Mouse (Mus musculus) cerebellum, adult 2 months (tissue): ENCODE data around the gene Hap1. TPM values are rescaled to one million over a fixed set of nuclear protein-coding genes. Genes with fewer than 3 reads are reported as not detected.
"Not testable (repeated sequence)": the region's sequence is repeated elsewhere in the genome, so short reads cannot be mapped to it uniquely, and the experiment has no call there.

Experiments used
- DNase-seq, 2 experiments: peaks; one replicate each; pipeline ENCODE4 v3.0.0; 2021
- H3K27ac ChIP-seq: fragments of 200-500 bp; 2 replicates; pipeline ENCODE4 v1.5.1; 2012; ENCODE audit warnings: low read length, control low read depth, inconsistent platforms; ENCODE audit not compliant: insufficient read depth
- H3K27me3 ChIP-seq: fragments of 200-500 bp; 2 replicates; pipeline ENCODE4 v1.6.1; 2012; ENCODE audit warnings: inconsistent platforms, mild to moderate bottlenecking, low read length, moderate library complexity; ENCODE audit not compliant: control insufficient read depth, insufficient read depth
- H3K4me1 ChIP-seq: fragments of 200-500 bp; 2 replicates; pipeline ENCODE4 v1.6.1; 2011; ENCODE audit warnings: low read length; ENCODE audit not compliant: control insufficient read depth, insufficient read depth
- H3K4me3 ChIP-seq: fragments of 200-500 bp; replicated peaks from 2 replicates; pipeline ENCODE3; 2011; ENCODE audit warnings: mild to moderate bottlenecking, low read depth, low read length, control low read depth; ENCODE audit not compliant: insufficient read depth
- CTCF ChIP-seq: fragments of 200-500 bp; IDR thresholded peaks from 2 replicates; pipeline ENCODE4 v1.5.1; 2011; ENCODE audit warnings: low read depth, mild to moderate bottlenecking, control low read depth, low read length, moderate library complexity, borderline replicate concordance; ENCODE audit not compliant: insufficient read depth
- POLR2A ChIP-seq: fragments of 200-500 bp; IDR thresholded peaks from 2 replicates; pipeline ENCODE4 v1.6.1; 2011; ENCODE audit warnings: low read length, control low read depth, borderline replicate concordance; ENCODE audit not compliant: insufficient read depth
- WGBS: fragments of 180-500 bp; shearing (Covaris S2); methylation state at CpG from one replicate; pipeline ENCODE4 v1.1.7; 2018; 5-methylcytosine and 5-hydroxymethylcytosine counted together
- polyA plus RNA-seq: library from polyadenylated mRNA; depleted of rRNA; stranded (reverse); fragments of >200 nt; gene quantifications from 2 replicates; pipeline ENCODE4 v1.2.3, GENCODE M21; 2012

Gene Hap1
- polyA plus RNA-seq, 1 experiment = 107 TPM

GRCm38 (mm10) chr11:100332766-100333515 is 23.0 kb downstream of the Hap1 start:
- TF ChIP-seq CTCF (no peak), POLR2A (no peak)
- Histone ChIP-seq H3K27ac (no peak overlapping the region), H3K4me3 (no peak overlapping the region), H3K4me1 (no peaks in the 10 kb centered on the region), H3K27me3 (no peaks in the 10 kb centered on the region)
- no peak for DNase-seq
- 50% methylated on average over 9 of the region's 9 CpGs for WGBS

DNA sequence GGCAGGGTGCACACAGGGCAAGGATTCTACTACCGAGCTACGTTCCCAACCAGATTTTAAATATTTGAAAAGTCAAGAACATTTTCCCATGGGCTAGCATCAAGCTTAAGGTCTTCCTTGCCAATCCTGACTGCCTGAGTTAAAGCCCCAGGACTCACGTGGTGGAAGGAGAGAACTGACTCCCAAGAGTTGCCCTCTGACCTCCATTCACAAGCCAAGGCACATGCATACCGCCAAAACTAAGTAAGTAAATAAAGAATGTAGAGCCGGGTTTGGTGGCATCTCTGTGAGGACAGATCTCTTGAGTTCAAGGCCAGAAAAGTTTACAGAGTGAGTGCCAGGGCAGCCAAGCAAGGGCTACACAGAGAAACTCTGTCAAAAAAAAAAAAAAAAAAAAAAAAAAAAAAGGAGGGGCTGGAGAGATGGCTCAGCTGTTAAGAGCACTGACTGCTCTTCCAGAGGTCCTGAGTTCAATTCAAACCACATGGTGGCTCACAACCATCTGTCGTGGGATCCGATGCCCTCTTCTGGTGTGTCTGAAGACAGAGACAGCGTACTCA is 25.0 kb downstream of the Hap1 start:
- WGBS = 62% methylated on average over 8 of the region's 8 CpGs
- not testable (repeated sequence) for H3K27ac ChIP-seq, H3K27me3 ChIP-seq, DNase-seq, H3K4me3 ChIP-seq, H3K4me1 ChIP-seq

- Histone ChIP-seq H3K4me3 (no peak overlapping the region), H3K27ac (no peak overlapping the region), H3K27me3 (no peaks in the 10 kb centered on the region; the same call in 1 of the 2 replicates), H3K4me1 (no peaks in the 10 kb centered on the region)
- TF ChIP-seq CTCF = no peak
- no peak for TF ChIP-seq POLR2A
- 50% methylated on average over 16 of the region's 16 CpGs for WGBS
- DNase-seq = no peak
Observed at GRCm38 (mm10) chr11:100330235-100330634, 25.7 kb downstream of the Hap1 start.

DNA sequence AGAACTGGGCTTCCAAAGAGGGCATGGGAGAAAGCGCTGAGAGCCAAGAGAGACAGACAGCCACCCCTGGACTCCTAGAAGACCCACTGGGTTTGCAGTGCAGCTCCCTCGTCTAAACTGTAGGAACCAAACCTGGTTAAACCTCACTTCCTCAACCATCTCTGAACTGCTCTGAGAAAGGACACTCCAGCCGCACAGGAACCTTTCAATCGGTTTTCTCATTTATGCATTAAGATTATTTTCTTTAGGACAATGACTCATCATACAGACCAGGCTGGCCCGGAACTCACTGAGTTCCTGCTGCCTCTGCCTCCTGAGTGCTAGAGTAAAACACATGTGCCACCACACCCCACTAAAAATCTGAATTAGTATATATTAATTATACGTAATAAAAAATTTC is 28.2 kb downstream of the Hap1 start:
- no peak for DNase-seq
- H3K4me3 ChIP-seq = no peak overlapping the region
- no peaks in the 10 kb centered on the region for H3K4me1 ChIP-seq
- no peak overlapping the region for H3K27ac ChIP-seq
- no peak for TF ChIP-seq POLR2A
- no peak for TF ChIP-seq CTCF
- no peaks in the 10 kb centered on the region; the same call in 1 of the 2 replicates for H3K27me3 ChIP-seq
- WGBS = 79% methylated on average over 6 of the region's 6 CpGs

- Histone ChIP-seq H3K4me3 (no peak overlapping the region), H3K27ac (no peak overlapping the region), H3K27me3 (no peaks in the 10 kb centered on the region; the same call in 1 of the 2 replicates), H3K4me1 (no peaks in the 10 kb centered on the region)
- 26% methylated on average over 11 of the region's 11 CpGs for WGBS
- no peak for DNase-seq
- no peak for TF ChIP-seq CTCF
- TF ChIP-seq POLR2A = no peak
Observed at GRCm38 (mm10) chr11:100327316-100327715, 28.6 kb downstream of the Hap1 start.

DNA sequence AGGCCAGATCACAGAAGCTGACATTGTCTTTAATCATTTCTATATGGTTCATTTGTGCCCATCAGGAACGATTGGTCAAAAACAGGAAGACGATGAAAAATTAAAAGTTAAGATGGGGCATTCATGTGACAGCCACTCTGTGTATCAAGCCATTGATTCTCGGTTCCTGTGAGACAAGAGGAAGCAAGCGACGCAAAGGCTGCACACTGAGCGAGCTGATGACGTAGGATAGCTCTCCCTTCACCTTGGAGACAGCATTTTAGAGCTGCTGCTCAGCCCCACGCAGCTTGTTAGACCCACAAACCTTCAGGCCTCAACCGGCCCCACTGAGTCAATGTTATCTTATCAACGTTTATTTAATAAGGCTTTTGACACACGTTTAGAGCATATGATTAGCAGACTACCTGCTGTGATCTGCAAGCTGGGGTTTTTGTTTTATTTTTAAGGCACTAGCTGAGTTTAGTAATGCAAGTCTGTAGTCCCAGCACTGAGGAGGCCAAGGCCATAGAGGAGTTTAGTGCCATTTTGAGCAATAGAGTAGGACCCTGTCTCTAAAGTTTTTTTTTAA is 30.8 kb downstream of the Hap1 start:
- H3K27ac ChIP-seq = no peak overlapping the region
- no peak for TF ChIP-seq POLR2A
- no peak for TF ChIP-seq CTCF
- DNase-seq = no peak
- H3K4me3 ChIP-seq = no peak overlapping the region
- 29% methylated on average over 11 of the region's 11 CpGs for WGBS
- no peaks in the 10 kb centered on the region for H3K4me1 ChIP-seq
- no peaks in the 10 kb centered on the region; the same call in 1 of the 2 replicates for H3K27me3 ChIP-seq

DNA sequence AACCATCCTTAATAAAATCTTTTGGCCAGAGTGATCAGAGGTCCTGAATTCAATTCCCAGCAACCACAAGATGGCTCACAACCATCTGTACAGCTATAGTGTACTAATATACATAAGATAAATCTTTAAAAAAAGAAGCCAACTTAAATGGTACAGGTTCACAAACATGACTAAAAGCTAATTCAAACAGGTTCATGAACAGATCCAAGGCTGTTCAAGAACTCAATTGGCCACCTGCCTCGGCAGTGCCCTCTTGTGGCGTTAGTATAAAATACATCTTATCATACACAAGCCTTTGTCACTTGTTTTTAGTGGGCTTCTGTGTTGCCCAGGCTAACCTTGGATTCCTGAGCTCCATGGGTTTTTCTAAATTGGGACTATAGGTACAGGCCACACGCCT is 32.4 kb downstream of the Hap1 start:
- TF ChIP-seq POLR2A (no peak), CTCF (peak; percentile 61; the same call in 1 of the 2 replicates)
- Histone ChIP-seq H3K27me3 (no peaks in the 10 kb centered on the region; the same call in 1 of the 2 replicates), H3K4me1 (no peaks in the 10 kb centered on the region), H3K4me3 (no peak overlapping the region), H3K27ac (no peak overlapping the region)
- DNase-seq = peak in 1 of 2 experiments; percentile 40
- WGBS = 29% methylated on average over 3 of the region's 3 CpGs
